Mouse (Mus musculus) hindbrain, embryonic 10.5 days (tissue): Measurements from ENCODE around the gene Hoxb8. TPM values are rescaled to one million over a fixed set of nuclear protein-coding genes. Genes with fewer than 3 reads are reported as not detected.

ENCODE experiments used
- DNase-seq: peaks from one replicate; pipeline ENCODE4 v3.0.0-alpha.2; 2017; ENCODE audit warnings: low spot score
- H3K27ac ChIP-seq: fragments of 300-500 bp; sonication (generic); 2 replicates; pipeline ENCODE4 v1.5.1; 2016; ENCODE audit warnings: mild to moderate bottlenecking, moderate library complexity
- H3K27me3 ChIP-seq: fragments of 300-500 bp; sonication (generic); 2 replicates; pipeline ENCODE4 v1.6.1; 2016; ENCODE audit warnings: mild to moderate bottlenecking; ENCODE audit not compliant: poor library complexity, insufficient read depth, severe bottlenecking
- H3K36me3 ChIP-seq: fragments of 300-500 bp; sonication (generic); 2 replicates; pipeline ENCODE4 v1.6.1; 2016; ENCODE audit warnings: mild to moderate bottlenecking, moderate library complexity
- H3K4me1 ChIP-seq: fragments of 300-500 bp; sonication (generic); replicated peaks from 2 replicates; pipeline ENCODE4 v1.6.1; 2016; ENCODE audit warnings: mild to moderate bottlenecking
- H3K4me3 ChIP-seq: fragments of 300-500 bp; sonication (generic); 2 replicates; pipeline ENCODE4 v1.5.1; 2016; ENCODE audit warnings: mild to moderate bottlenecking, moderate library complexity
- H3K9me3 ChIP-seq: fragments of 300-500 bp; sonication (generic); 2 replicates; pipeline ENCODE4 v1.6.1; 2016; ENCODE audit warnings: mild to moderate bottlenecking, moderate library complexity
- WGBS: fragments of 180-500 bp; shearing (Covaris S2); methylation state at CpG from one replicate; pipeline ENCODE4 v1.1.7; 2016; 5-methylcytosine and 5-hydroxymethylcytosine counted together
- polyA plus RNA-seq: library from polyadenylated mRNA; unstranded; fragments of >200 nt; fragmentation: Nextera tagmentation; extraction: Ambion mirVana; gene quantifications from 2 replicates; pipeline ENCODE4 v1.2.1, GENCODE M21; 2016

Gene Hoxb8
- polyA plus RNA-seq, 1 experiment from 2014 or later = 0.08 TPM

DNA sequence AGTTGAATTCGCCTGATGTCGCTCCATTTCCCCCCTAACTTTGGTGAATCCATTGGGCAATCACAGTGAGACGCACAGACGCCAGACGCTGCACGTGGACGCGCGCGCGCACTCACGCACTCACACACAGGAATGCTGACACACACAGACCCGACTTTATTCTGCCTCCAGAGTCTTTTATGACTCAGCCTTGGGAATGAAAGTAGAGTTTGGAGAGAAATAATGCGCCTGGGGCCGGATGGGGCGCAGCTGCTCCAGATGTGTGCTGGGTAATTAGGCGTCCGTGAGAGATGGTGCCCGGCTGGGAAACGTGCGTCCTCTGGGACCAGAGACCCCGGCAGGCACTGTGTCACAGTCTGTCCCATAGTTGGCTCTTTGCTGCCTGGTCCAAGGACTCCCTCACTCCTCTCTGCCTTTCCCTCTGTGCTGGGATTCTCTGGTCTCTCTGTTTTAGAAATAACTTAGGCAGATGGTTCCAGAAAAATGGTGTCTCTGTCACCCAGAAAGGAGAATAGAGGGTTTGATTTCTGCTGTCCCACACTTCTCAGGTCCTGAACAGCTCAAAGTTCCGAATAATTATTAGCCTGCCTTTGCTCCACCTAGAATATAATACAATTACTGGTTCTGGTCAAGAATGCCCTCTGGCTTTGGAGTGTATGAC, 21.3 kb upstream of the Hoxb8 start:
- Histone ChIP-seq H3K27ac (no peak overlapping the region), H3K4me1 (0 out of 2 replicates have a peak, but pooled peaks cover 4% of the 10 kb centered on the region), H3K4me3 (no peak overlapping the region), H3K27me3 (peaks cover 100% of the 10 kb centered on the region), H3K36me3 (no peaks in the 10 kb centered on the region), H3K9me3 (no peaks in the 10 kb centered on the region)
- 1% methylated on average over 23 of the region's 23 CpGs for WGBS
- peak; percentile 25 for DNase-seq

DNA sequence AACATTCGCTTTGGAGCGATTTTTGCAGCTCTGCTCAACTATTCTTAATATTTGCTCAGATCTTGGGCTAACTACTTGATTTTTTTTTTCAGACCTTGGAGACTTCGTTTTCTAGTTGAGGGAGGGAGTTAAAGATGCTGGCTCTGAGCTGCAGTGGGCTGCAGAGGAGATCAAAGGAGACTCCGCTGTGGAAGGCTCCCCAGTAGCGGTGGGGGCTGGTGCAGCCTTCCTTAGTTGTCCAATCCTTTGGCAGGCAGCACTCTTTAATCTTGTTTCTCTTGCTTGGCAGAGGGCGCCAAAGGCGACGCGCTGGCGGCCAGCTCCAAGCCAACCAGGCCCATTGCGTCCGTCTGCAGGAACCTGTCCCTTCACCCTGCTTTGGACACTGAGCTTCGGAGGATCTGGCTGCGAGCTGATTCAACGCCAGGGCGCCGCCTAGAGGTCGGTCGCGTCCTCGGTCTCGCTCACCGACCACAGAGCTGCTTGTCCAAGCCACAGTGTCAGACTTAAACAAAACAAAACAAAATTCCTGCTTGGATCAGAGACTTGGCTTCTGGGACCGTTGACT, 20.3 kb upstream of the Hoxb8 start:
- Histone ChIP-seq H3K9me3 (no peaks in the 10 kb centered on the region), H3K27ac (no peak overlapping the region), H3K4me1 (0 out of 2 replicates have a peak, but pooled peaks cover 4% of the 10 kb centered on the region), H3K36me3 (no peaks in the 10 kb centered on the region), H3K4me3 (no peak overlapping the region), H3K27me3 (peaks cover 100% of the 10 kb centered on the region)
- 1% methylated on average over 24 of the region's 24 CpGs for WGBS
- peak; percentile 86 for DNase-seq

DNA sequence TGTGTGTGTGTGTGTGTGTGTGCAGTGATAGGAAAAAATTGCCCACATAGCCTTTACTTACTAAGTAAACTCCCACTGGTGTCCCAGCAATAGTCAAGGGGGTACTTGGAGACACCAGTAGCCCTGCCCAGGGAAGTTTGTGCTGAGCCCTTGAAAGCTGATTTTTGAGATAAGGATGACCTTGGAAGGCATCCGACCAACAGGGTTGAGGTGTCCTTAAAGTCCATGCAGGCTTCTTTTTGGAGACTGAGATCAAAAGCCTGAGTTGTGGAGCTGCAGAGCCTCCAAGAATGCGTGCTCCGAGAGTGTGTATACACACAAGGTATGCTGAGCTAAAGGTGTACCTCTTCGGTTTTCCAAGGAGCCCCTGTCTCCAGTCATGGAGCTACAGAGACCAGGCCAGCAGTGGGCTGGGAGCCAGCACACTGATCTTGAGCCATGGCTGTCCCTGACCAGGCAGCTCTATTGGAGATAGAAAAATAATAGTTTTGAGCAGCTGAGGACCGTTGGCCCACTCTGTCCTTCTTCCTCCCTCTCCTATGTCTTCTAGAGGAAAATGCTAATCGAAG, 19.4 kb upstream of the Hoxb8 start:
- Histone ChIP-seq H3K4me1 (0 out of 2 replicates have a peak, but pooled peaks cover 4% of the 10 kb centered on the region), H3K4me3 (no peak overlapping the region), H3K36me3 (no peaks in the 10 kb centered on the region), H3K27me3 (peaks cover 100% of the 10 kb centered on the region), H3K27ac (no peak overlapping the region), H3K9me3 (no peaks in the 10 kb centered on the region)
- peak; percentile 31 for DNase-seq
- WGBS = 10% methylated on average over 6 of the region's 6 CpGs

DNA sequence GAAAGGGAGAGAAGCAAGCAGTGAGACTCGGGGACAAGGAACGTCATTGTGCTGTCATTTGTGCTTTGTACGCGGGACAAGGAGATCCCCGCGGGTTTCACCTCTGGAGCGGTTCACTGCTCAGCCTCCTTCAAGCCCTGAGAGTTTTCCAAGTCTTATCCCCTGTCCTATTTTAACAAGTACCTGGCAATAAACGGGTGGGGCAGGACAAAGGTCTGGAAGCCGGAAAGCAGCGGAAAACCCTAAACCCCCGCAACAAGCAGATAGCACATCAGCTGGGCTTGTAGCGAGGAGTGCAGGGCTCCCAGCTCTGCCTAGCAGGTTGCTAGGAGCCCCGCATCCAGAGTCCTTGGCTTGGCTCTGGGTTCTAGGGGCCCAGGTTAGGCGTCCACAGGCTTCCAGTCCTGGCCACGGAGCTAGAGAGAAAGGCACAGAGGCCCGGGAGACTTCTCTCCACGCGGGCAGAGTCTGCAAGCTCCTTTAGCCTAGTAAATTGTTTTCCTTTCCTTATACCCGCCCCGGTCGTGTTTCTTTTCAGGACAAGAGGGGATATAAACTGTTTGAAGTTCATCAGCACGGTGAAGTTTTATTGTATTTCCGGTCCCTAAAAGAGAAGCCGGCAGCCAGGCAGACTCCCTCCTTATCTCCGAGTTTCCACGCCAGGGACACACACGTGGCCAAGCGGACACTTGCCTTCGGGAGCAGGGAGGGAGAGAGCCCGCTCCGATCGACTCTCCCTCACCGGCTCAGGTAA, 17.9 kb upstream of the Hoxb8 start:
- WGBS = under 1% methylated on average over 33 of the region's 33 CpGs
- 0 out of 2 replicates have a peak, but pooled peaks cover 4% of the 10 kb centered on the region for H3K4me1 ChIP-seq
- H3K27me3 ChIP-seq = peaks cover 100% of the 10 kb centered on the region
- H3K4me3 ChIP-seq = no peak overlapping the region
- H3K27ac ChIP-seq = no peak overlapping the region
- no peaks in the 10 kb centered on the region for H3K9me3 ChIP-seq
- DNase-seq = no peak
- H3K36me3 ChIP-seq = no peaks in the 10 kb centered on the region

DNA sequence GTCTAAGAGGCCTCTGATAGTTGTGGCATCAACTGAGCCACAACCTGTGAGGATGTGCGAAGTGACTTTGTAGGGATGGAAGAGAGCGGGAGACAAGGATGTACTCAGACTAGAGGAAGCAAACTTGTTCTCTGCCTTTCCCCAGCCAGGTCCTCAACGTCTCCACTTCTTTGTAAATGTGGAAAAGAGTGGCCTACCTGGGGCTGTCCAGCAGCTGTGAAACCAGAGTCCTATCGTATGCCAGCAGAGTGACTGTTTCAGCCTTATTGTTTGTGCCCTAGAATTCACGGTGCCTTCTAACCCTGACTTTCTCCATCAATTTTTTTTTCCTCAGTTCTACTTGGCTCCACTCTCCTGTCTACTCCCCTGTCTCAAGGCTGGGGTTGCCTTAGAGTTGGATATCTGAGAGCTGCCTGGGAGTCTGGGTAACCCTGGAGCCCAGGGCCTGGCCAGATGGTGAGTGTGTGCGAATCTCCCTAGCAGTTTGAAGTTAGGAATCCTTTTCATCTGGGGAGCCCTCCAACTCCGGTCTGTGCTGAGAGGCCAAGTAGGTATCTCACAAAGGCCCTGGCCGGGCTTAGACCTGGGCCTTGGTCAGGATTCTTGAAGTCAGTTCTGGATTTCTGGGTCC, 17.2 kb upstream of the Hoxb8 start:
- 2% methylated on average over 8 of the region's 8 CpGs for WGBS
- 0 out of 2 replicates have a peak, but pooled peaks cover 4% of the 10 kb centered on the region for H3K4me1 ChIP-seq
- no peak overlapping the region for H3K4me3 ChIP-seq
- DNase-seq = peak; percentile 52
- no peaks in the 10 kb centered on the region for H3K9me3 ChIP-seq
- H3K27ac ChIP-seq = no peak overlapping the region
- H3K27me3 ChIP-seq = peaks cover 100% of the 10 kb centered on the region
- no peaks in the 10 kb centered on the region for H3K36me3 ChIP-seq

DNA sequence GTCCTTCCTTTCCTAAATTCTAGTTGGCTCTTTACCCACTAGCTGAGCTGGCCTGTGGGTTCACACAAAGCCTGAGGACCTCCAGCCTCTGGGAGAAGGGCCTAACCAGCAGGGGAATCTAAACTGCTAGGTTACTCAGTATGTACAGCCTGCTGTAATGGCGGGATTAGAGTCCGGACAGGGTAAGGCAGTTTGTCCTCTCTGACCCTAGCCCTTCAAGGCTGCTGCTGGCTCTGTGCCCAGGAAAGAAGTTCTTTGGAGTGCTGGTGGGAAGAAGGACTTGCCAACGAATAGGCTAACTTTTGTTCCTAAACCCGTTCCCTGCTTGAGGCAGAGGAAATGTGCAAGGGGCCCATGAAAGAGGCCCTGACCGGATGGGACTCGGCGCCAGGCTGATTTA, 15.8 kb upstream of the Hoxb8 start:
- no peaks in the 10 kb centered on the region for H3K4me1 ChIP-seq
- H3K27ac ChIP-seq = no peak overlapping the region
- WGBS = 2% methylated on average over 7 of the region's 7 CpGs
- no peaks in the 10 kb centered on the region for H3K9me3 ChIP-seq
- DNase-seq = peak; percentile 33
- H3K4me3 ChIP-seq = no peak overlapping the region
- H3K36me3 ChIP-seq = no peaks in the 10 kb centered on the region
- peaks cover 100% of the 10 kb centered on the region for H3K27me3 ChIP-seq

DNA sequence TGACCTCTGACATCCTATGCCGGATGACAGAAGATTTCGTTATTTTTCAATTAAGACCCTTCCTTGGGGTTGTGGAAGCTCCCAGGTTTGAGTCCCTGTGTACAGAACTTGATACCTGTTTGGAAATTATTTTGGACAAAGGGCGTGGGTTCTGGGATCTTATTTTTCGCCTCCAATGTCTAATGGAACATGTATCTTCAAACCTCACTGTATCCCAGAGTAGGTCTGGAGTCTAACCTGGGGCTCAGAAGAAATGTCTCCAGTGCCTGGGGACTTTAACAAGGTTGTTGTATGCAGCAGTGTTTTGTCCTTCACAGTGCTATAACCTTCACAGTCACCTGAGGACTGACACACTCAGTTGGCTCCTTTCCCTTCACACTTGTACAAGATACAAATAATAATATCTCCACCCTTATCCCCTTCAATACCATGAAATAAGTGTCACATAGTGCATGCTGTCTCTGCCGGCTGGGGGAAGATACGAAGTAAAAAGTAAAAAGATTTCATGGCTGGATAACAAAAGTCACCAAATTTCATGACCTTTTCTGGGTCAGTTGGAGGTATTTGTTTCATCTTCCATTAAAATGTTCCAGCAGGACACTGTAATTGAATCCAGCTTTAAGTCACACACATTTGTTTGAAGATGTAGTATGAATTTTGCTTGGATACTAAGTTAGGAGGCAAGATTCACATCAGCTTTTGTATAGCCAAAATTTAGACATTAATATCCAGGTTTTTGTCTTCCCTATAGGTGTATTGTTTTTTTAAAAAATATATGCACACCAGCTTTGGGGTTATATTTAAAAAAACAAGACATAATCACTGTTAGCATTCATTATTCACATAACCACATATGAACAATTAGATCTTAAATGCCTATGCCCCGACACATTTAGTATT, 14.4 kb upstream of the Hoxb8 start:
- no peak for DNase-seq
- Histone ChIP-seq H3K4me1 (peaks cover 11% of the 10 kb centered on the region), H3K9me3 (no peaks in the 10 kb centered on the region), H3K4me3 (no peak overlapping the region), H3K27me3 (peaks cover 100% of the 10 kb centered on the region), H3K27ac (no peak overlapping the region), H3K36me3 (no peaks in the 10 kb centered on the region)
- 8% methylated on average over 7 of the region's 7 CpGs for WGBS

DNA sequence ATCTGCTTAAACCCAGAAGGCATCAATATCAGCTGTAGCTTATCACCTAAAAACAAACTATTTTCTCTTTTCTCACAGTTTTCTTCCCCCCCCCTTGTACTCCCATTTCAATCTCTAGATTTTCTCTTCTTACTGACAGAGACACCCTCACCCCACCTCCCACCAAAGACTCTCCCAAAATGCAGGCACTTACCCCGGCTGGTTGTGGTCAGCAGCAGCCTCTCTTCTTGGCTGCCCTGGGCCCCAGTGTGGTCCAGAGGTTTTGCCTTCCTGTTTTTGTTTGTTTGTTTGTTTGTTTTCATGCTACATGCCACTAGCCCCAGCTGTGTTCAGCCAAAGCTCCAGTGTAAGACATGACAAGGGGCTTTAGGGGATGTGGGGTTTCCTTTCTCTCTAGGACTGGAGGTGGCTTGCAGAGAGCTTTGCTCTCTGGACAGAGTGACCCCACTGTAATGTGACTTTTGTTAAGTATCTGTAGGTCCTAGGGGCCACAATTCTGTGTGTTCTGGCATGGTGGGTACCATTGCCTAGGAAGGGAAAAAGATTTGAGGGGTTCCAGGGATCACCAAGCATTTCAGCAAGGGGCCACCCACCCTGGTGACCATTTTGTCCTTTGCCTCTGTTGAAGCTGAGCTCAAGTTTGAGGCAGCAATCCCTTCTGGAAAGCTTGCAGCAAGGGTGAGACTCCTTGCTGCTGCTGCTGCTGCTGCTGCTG, 13.5 kb upstream of the Hoxb8 start:
- H3K27ac ChIP-seq = no peak overlapping the region
- peaks cover 100% of the 10 kb centered on the region for H3K27me3 ChIP-seq
- no peaks in the 10 kb centered on the region for H3K36me3 ChIP-seq
- H3K4me3 ChIP-seq = no peak overlapping the region
- no peaks in the 10 kb centered on the region for H3K9me3 ChIP-seq
- H3K4me1 ChIP-seq = peaks cover 14% of the 10 kb centered on the region
- WGBS = 0% methylated on average over 1 of the region's 1 CpGs
- peak; percentile 34 for DNase-seq

DNA sequence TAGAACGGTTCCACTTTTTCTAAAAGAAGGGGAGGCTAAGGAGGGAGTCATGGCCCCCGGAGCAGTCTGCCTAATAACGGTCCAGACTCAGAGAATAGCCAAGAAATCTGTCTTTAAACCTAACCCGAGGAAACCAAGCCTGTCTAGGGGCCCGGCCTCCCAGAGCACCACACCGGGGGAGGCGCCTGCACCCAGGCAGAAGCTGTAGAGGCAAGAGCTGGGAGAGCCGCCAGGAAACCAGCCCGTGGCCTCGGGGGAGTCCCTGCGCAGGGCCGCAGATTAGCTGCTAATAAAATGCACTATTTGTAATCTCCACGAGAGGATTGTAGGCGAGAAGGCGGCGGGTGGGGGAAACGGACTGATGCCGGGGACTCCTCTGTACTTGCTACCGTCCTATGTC, 11.8 kb upstream of the Hoxb8 start:
- H3K9me3 ChIP-seq = no peaks in the 10 kb centered on the region
- H3K4me3 ChIP-seq = no peak overlapping the region
- peaks cover 14% of the 10 kb centered on the region for H3K4me1 ChIP-seq
- no peak overlapping the region for H3K27ac ChIP-seq
- H3K36me3 ChIP-seq = no peaks in the 10 kb centered on the region
- peaks cover 100% of the 10 kb centered on the region for H3K27me3 ChIP-seq
- under 1% methylated on average over 19 of the region's 19 CpGs for WGBS
- DNase-seq = no peak

DNA sequence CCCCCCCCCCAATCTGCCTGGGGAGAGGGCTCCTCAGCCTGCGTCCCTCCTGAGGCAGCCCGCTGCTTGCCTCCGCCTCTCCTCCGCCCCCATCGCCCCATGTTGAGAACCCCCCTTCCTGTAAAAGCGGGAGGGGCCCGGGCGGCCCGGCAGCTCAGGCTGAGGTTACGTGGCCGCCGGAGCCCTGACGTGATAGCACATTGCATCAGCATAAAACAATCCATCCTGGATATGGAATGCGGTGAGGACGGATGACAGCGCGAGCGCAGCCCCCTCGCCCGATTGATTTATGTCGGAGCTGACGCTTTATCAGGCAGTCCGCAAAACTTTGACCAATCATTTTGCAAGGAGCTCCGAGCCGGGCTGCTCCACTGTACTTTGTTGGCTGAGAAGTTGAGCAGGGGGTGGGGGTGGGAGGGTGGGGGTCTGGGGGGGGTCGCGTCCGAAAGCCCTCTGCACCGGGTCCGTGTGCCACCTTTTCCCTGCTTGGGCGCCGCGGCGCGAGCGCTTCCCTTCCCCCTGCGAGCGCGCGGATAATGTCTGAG, 10.6 kb upstream of the Hoxb8 start, which contains the start of gene Hoxb9:
TSS of gene Hoxb9 (plus strand) at position 462 of the 545 bp plus-strand sequence.
- Histone ChIP-seq H3K27ac (no peak within 1 kb of the TSS), H3K36me3 (no peaks in the 10 kb centered on the region), H3K4me3 (peak within 1 kb of the TSS; percentile 24; the same call in 1 of the 2 replicates), H3K27me3 (peaks cover 100% of the 10 kb centered on the region), H3K4me1 (peaks cover 14% of the 10 kb centered on the region), H3K9me3 (no peaks in the 10 kb centered on the region)
- WGBS = 1% methylated on average over 40 of the region's 40 CpGs
- DNase-seq = no peak

DNA sequence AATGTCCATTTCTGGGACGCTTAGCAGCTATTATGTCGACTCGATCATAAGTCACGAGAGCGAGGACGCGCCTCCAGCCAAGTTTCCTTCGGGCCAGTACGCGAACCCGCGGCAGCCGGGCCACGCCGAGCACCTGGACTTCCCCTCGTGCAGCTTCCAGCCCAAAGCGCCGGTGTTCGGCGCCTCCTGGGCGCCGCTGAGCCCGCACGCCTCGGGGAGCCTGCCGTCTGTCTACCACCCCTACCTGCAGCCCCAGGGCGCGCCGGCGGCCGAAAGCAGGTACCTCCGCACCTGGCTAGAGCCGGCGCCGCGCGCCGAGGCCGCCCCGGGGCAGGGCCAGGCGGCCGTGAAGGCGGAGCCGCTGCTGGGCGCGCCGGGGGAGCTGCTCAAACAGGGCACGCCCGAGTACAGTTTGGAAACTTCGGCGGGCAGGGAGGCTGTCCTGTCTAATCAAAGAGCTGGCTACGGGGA, 10.1 kb upstream of the Hoxb8 start:
- Histone ChIP-seq H3K4me3 (peak overlapping the region; percentile 24; the same call in 1 of the 2 replicates), H3K36me3 (no peaks in the 10 kb centered on the region)

More for the DNA sequence above, 10.1 kb upstream of the Hoxb8 start:
- peaks cover 100% of the 10 kb centered on the region for H3K27me3 ChIP-seq
- no peaks in the 10 kb centered on the region for H3K9me3 ChIP-seq
- peaks cover 14% of the 10 kb centered on the region for H3K4me1 ChIP-seq
- under 1% methylated on average over 52 of the region's 52 CpGs for WGBS
- no peak overlapping the region for H3K27ac ChIP-seq
- DNase-seq = no peak
